Mouse (Mus musculus) adipocyte (in vitro differentiated cells): ENCODE measurements around the gene Rpe.
A peak's percentile ranks its signal among the peaks of the same experiment; 100 is the strongest.
"Not testable (repeated sequence)": the region's sequence is repeated elsewhere in the genome, so short reads cannot be mapped to it uniquely, and the experiment has no call there.

Experiments
- DNase-seq: peaks from one replicate; pipeline ENCODE4 v3.0.0-alpha.2; 2016; ENCODE audit warnings: low spot score

Rpe gene

GRCm38 (mm10) chr1:66700693-66701575 is at the start of gene Rpe:
TSS of gene Rpe (plus strand) at chr1:66700831.
- peak; percentile 94 for DNase-seq

GRCm38 (mm10) chr1:66655119-66655746 is 45.4 kb upstream of the Rpe start:
- no peak for DNase-seq

DNA sequence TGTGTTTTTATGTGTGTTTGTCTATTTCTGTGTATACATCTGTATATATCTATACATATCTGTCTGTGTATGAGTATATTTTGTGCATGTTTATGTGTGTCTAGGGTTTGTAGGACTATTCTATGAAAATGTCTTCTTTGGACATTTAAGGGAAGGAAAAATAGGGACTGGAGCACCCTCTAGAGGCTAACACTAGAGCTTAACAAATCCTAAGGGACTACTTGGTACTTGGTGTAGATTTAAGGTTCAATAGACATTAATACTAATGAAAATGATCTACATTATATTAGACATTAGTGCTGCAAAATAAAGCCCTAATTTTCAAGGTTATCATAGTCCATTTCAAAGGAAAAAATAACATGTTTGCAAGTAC is 44.9 kb upstream of the Rpe start:
- peak; percentile 64 for DNase-seq

GRCm38 (mm10) chr1:66671475-66671874 is 29.2 kb upstream of the Rpe start:
- DNase-seq, result no peak

- no peak for DNase-seq
Observed at GRCm38 (mm10) chr1:66672812-66673211, 27.8 kb upstream of the Rpe start.

- no peak for DNase-seq
Observed at GRCm38 (mm10) chr1:66677928-66678327, 22.7 kb upstream of the Rpe start.

GRCm38 (mm10) chr1:66678662-66679061 is 22.0 kb upstream of the Rpe start:
- peak; percentile 33 for DNase-seq

DNA sequence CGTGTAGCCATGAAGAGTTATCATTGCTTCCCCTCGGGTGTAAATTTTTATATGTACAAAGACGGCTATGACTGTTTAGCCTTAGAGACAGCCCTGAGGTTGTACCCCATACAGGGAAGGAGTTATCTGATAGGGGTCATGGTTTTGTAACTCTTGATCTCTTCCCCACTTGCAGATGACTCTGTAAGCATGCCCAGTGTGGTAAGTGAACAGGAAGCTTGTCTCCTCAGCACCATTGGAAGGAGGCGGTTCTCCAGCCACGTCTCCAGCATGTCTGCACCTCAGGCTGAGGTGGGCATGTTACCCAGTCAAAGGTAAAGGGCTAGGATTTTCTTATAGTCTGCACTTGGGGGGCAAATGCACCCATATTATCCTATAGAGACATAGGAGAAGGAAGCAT is 17.7 kb upstream of the Rpe start:
- no peak for DNase-seq

DNA sequence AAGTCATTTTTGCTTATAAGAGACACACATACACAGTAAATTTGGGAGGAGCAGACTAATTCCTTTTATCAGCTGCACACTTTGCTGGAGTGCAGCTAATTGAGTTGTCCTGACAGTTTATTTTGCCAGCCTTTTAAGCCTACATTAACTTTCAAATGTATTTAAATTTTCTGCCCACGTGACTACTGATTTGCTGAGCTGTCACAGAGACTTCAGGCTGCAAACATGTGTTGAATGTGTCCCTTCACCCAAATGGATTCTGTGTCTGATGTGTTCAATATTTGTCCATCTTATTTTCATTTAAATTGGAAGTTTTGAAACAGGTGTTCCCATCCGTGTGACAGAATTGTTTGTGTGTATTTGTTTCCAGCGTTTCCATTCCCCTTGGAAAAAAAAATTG is 8.9 kb upstream of the Rpe start:
- no peak for DNase-seq

GRCm38 (mm10) chr1:66692308-66692707 is 8.3 kb upstream of the Rpe start:
- no peak for DNase-seq

GRCm38 (mm10) chr1:66692780-66693392 is 7.7 kb upstream of the Rpe start:
- DNase-seq, result no peak

- DNase-seq, result no peak
Observed at GRCm38 (mm10) chr1:66694266-66694665, 6.4 kb upstream of the Rpe start.

- DNase-seq, result no peak
Observed at GRCm38 (mm10) chr1:66695296-66695695, 5.3 kb upstream of the Rpe start.

GRCm38 (mm10) chr1:66699630-66700029 is 1.0 kb upstream of the Rpe start:
- not testable (repeated sequence) for DNase-seq

- DNase-seq, result no peak
Observed at GRCm38 (mm10) chr1:66700149-66700692, 410 bp upstream of the Rpe start.

GRCm38 (mm10) chr1:66701576-66701940 is 927 bp downstream of the Rpe start:
- peak; percentile 76 for DNase-seq

- DNase-seq, result no peak
Observed at GRCm38 (mm10) chr1:66702623-66703345, 2.2 kb downstream of the Rpe start.

DNA sequence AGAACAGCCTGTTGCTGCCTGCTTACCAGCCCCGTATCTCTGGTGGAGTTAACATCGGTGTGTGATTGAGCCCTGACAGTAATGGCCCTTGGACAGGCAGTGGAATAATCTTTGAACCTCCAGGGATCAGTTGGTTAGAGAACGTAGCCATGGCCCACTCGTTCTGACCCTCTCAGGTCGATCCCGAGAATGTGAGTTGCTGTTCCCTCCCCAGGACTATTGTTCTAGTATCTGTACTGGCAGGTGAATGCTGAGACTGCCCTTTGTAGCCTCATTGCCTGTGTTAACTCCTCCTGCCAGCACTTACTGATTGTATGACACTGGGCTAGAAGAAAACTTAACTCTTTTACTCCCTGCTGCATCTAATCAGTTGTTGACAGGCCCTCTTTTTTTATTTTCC is 3.9 kb downstream of the Rpe start:
- no peak for DNase-seq

- DNase-seq, result no peak
Observed at GRCm38 (mm10) chr1:66712859-66713258, 12.2 kb downstream of the Rpe start.

GRCm38 (mm10) chr1:66730581-66730980 is 29.9 kb downstream of the Rpe start:
- DNase-seq, result no peak

- no peak for DNase-seq
Observed at GRCm38 (mm10) chr1:66768764-66769163, 68.1 kb downstream of the Rpe start.
